Mouse (Mus musculus) spleen, postnatal 4 days (tissue): ENCODE measurements at regions not wholly inside any gene's neighbourhood (a gene's known extent, or its start where the extent isn't known, plus 50 kb on each side); places are given as distances from the start of the nearest gene placed in this dataset.

Experiments used
- DNase-seq, 2 experiments: peaks; one replicate each; pipeline ENCODE4 v3.0.0; 2022; ENCODE audit warnings: low spot score in 2 of 2

- DNase-seq, result no peak
These were observed 51.5 kb upstream of the D7Ertd443e start for GRCm38 (mm10) chr7:134436917-134437316.

- no peak for DNase-seq
These were observed 53.8 kb upstream of the D7Ertd443e start for GRCm38 (mm10) chr7:134439281-134439680.

- DNase-seq, result no peak
These were observed 59.7 kb upstream of the D7Ertd443e start for GRCm38 (mm10) chr7:134445008-134445806.

GRCm38 (mm10) chr7:134447648-134448202 is 62.3 kb upstream of the D7Ertd443e start:
- no peak for DNase-seq

GRCm38 (mm10) chr7:134448831-134449230 is 63.4 kb upstream of the D7Ertd443e start:
- no peak for DNase-seq

- no peak for DNase-seq
These were observed 77.2 kb upstream of the D7Ertd443e start for GRCm38 (mm10) chr7:134462677-134463076.

- DNase-seq, result no peak
These were observed 77.9 kb upstream of the D7Ertd443e start for GRCm38 (mm10) chr7:134463380-134463779.

- DNase-seq, result no peak
These were observed 81.8 kb upstream of the D7Ertd443e start for GRCm38 (mm10) chr7:134467216-134467615.

GRCm38 (mm10) chr7:134471286-134471685 is 85.8 kb upstream of the D7Ertd443e start:
- DNase-seq, result no peak

GRCm38 (mm10) chr7:134491326-134491725 is 105.9 kb upstream of the D7Ertd443e start:
- no peak for DNase-seq

- DNase-seq, result no peak
These were observed 111.8 kb upstream of the D7Ertd443e start for GRCm38 (mm10) chr7:134497219-134497618.

- DNase-seq, result no peak
These were observed 112.4 kb upstream of the D7Ertd443e start for GRCm38 (mm10) chr7:134497870-134498269.

GRCm38 (mm10) chr7:134498716-134499115 is 113.3 kb upstream of the D7Ertd443e start:
- DNase-seq, result no peak

GRCm38 (mm10) chr7:134499429-134499828 is 114.0 kb upstream of the D7Ertd443e start:
- no peak for DNase-seq

- no peak for DNase-seq
These were observed 114.7 kb upstream of the D7Ertd443e start for GRCm38 (mm10) chr7:134500210-134500609.

GRCm38 (mm10) chr7:134501079-134501478 is 115.6 kb upstream of the D7Ertd443e start:
- no peak for DNase-seq

- no peak for DNase-seq
These were observed 125.0 kb upstream of the D7Ertd443e start for GRCm38 (mm10) chr7:134510333-134510928.

- DNase-seq, result no peak
These were observed 134.0 kb upstream of the D7Ertd443e start for GRCm38 (mm10) chr7:134519372-134519975.

- DNase-seq, result no peak
These were observed 138.4 kb upstream of the D7Ertd443e start for GRCm38 (mm10) chr7:134523897-134524296.

- DNase-seq, result no peak
These were observed 139.6 kb upstream of the D7Ertd443e start for GRCm38 (mm10) chr7:134525041-134525440.

GRCm38 (mm10) chr7:134525461-134525860 is 140.0 kb upstream of the D7Ertd443e start:
- DNase-seq, result no peak

GRCm38 (mm10) chr7:134527351-134527750 is 141.9 kb upstream of the D7Ertd443e start:
- DNase-seq, result no peak

- DNase-seq, result no peak
These were observed 142.4 kb upstream of the Dock1 start for GRCm38 (mm10) chr7:134528026-134528425.
